Mouse (Mus musculus) left cerebral cortex, adult 11 months (tissue): ENCODE results near the gene Nprl3.
"Not testable (repeated sequence)": the region's sequence is repeated elsewhere in the genome, so short reads cannot be mapped to it uniquely, and the experiment has no call there.

Source experiments
- DNase-seq: peaks from one replicate; pipeline ENCODE4 v3.0.0; 2022; ENCODE audit warnings: low spot score

The Nprl3 gene

DNA sequence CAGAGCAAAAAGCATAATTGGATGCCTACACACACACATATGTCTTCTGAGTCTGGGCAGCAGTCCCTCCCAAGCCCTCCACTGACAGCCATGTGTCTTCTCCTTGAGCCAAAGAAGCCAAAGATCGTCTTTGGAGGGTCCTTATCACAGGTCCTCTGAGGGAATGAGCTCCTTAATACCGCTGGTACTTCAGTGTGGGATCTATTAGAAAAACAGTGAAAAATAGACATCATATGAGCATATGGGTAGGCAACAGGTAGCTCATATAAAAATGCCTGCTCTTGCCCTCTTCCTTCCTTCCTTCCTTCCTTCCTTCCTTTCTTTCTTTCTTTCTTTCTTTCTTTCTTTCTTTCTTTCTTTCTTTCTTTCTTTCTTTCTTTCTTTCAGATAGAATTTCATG, 17.1 kb upstream of the Nprl3 start:
- DNase-seq = not testable (repeated sequence)

DNA sequence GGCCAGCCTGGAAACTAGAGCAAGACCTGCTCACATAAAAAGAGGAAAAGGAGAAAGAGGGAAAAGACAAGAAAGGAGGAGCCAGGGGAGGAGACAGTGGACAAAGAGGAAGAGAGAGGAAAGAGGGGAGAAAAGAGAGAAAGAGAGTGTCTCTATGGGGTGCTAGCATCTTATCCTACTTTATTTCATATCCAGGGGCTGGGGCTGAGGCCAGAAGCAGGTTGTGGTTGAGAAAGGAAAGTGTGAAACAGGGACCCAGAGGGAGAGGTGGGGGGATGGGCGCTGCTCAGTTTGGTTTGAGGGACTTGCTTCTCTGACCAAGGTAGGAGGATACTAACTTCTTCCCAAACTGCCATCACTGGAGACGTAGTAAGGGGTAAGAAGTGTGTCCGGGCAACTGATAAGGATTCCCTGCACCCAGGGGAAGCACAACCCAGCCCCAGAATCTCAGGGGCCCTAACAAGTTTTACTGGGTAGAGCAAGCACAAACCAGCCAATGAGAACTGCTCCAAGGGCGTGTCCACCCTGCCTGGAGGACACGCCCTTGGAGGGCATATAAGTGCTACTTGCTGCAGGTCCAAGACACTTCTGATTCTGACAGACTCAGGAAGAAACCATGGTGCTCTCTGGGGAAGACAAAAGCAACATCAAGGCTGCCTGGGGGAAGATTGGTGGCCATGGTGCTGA, 15.7 kb upstream of the Nprl3 start, which contains the start of gene Hba-a1:
Hba-a1 (plus strand) TSS at position 421 of the 687 bp plus-strand sequence.
- DNase-seq = not testable (repeated sequence)

DNA sequence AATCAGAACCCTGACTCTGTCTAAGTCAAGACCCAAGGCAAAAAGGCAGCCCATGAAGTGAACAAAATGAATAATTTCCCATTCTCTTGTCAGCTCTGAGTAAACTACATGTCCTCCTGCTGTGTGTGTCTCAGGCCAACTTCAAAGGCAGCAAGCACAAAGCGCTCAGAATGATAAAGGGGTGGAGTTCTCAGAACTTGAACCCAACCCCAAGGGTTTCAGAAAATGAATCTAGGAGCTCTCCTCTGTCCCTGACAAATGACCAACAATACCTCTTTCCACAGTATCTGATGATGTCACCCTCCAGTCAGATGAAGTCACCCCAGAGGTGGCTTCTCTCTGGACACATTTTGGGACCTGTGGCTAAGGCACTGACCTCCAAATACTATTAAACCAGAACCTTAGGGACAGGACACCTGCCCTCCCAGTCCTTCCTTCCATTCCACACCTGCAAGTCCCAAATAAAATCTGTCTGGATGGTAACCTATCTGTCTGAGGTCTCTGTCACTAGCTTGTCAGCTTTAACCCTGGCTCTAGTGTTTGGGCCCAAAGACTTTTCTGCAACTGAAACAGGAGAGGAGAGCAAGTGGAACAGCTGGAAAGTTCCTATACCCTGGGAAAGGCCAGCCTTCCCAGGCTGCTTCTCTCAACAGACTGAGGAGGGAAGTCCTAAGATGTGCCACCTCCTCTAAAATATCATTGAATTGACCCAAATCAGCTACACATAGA, 14.1 kb upstream of the Nprl3 start:
- no peak for DNase-seq

DNA sequence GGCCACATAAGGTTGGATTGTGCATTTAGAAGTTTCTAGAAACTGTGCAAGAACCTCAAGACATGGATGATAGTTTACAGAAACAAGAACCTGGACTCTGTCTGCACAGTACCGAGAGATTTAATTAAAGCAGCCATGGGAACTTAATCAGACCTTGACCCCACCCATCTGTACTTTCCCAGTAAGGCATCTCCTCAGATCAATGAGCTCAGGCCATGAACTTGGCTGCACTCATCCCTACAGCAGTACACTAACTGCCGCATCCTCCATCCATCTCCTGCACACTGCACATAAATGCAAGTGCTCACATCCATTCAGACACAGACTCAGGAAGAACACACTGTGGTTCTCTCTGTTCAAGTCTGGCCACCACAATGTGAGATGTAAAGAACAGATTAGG, 13.1 kb upstream of the Nprl3 start:
- DNase-seq = no peak

DNA sequence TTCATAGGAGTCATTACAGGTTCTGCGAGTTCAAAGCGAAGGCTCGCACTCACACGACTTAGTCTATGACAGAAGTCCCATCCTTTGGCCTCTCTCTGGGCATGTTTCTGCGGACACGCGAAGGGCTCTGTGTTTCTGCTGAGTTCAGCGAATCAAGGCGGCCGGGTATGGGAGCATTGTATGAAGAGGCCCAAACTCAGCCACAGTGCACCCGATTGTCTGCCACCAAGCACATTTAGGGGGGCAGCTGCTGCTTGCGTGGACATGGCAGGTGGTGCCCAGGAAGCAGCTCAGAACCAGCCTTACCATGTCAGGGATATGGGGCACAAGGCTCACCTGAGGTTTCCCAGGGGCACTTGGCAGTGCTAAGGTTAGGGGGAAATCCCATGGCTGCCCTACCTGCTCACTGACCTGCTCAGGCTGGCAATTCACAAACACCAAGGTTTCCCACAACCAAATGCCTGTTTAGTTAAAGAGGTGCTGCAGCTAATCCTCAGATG, 11.0 kb upstream of the Nprl3 start:
- DNase-seq = no peak

DNA sequence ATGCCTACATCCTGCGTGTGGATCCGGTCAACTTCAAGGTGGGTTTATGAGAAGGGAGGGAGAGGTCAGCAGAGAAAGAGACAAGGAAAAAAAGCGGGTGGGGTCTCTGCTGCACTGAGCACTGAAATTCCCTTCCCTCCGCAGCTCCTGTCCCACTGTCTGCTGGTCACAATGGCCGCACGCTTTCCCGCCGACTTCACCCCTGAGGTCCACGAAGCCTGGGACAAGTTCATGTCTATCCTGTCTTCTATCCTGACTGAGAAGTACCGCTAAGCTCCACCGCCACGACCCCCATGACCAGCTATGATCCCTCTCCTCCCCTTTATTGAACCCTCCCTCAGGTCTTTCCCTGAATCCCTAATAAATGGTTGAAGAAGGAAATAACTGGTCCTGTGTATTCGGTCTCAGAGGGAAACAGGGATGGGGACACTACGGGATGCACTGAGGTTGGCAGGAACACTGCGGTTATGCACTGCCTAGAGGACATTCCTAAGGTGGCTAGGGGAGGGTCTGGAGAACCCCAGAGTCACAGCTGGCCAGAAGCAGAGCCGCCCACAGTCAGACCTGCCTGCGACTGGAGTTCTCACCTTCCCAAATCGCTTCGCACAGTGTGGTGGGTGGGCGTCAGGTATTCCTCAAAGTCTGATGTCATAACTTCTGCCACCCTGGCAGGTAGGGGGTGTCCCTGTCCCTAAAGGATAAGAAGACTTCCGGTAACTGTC, 10.4 kb upstream of the Nprl3 start:
- no peak for DNase-seq

DNA sequence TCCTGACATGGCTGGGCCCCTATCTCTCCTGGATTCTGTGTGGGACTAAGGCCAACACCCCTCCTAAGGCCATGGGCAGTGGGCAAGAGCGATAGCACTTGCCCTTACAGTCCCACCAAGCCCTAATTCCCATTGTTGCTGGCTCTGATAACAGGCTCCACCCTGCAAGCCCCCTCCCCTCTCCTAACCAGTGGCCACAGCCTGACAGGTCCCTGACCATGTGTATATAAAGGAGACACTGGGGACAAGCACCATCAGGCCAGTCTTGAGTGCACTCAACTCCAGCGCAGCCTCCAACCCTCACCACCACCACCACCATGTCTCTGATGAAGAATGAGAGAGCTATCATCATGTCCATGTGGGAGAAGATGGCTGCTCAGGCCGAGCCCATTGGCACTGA, 8.8 kb upstream of the Nprl3 start, which contains the start of gene Hba-x:
Hba-x (plus strand) TSS at position 54 of the 400 bp plus-strand sequence.
- no peak for DNase-seq

DNA sequence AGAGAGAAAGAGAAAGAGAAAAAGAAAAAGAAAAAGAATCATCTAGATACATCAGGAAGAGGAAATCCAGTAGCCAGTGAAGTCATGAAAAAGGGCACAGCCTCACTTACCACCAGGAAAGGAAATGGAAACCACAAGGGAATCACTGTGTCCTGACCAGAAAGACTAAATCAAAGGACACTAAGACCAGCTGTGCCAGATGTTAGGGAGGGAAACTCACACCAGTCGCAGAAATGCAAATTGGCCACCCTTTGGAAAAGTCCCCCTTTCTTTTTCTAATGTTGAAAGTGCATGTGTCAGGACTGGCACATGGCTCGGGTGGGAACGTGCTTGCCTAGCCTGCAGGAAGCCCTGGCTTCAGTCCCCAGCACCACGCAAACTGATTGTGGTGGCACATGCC, 3.7 kb upstream of the Nprl3 start:
- DNase-seq = no peak

DNA sequence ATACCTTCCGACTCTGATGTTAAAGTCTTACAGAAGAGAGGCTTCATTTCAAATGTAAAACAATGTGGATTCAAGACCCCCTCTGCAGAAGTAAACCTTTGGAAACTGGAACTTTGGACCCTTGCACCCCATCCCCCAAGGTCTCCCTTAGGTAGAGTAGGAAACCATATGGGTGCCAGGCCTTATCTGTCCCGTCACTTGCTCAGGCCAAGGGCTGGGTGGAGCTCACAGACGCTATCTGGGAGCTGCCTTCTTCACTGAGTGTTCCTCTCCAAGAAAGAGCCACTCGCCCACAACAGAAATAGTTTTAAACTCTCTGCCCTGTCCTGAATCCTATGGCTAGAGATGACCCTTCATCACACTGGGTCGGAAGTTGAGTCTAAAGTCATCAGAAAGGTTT, 1.4 kb upstream of the Nprl3 start:
- no peak for DNase-seq

DNA sequence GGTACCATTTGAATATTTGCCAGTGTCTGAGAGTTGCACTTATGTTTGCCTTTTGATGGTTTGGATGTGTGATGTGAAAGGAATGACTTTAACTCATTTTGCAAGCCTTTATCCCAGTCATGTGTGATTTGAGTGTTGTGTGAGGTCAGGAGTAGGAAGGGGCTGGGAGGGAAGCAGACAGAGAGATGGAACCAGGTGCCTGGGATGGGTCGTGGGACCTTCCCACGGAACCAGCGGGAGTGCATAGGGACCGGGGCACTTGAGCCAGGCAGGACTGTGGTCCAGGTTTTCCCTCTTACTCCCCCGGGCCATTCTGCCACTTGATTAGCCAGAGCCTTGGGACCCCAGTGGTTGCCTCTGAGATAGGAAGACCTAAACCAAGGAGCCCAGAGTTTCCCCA, 457 bp upstream of the Nprl3 start:
- no peak for DNase-seq

DNA sequence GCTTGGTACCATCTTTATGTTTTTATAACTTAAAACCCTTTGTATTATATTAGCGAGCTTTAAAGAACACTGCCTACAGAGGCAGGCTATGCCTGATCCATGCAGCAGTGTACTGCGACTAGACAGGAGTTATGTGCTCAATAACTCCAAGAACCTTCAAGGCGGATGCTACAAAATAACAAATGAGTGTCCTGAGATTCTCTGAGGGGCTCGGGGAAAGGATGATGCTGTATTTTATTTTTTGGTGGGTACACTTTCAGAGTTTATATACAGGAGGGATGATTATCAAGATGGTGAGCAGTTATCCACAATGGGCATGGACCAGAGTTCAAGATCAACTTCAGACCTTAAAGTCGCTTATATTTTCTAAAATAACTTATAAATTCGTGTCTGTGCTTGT, 731 bp downstream of the Nprl3 start:
- DNase-seq = no peak

DNA sequence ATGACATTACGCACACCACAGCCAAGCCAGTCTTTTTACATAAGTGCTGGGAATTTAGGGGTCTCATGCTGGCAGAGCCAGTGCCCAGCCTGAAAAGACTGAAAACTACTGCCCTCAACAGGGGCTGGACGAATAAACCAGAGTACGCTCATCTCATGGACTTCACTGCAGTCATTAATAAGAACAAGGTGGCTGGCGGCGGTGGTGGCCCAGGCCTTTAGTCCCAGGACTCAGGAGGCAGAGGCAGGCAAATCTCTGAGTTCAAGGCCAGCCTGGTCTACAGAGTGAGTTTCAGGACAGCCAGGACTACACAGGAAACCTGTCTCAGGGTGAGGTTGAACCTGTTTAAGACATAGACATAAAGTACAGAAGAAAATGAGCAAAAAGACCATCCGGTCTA, 1.3 kb downstream of the Nprl3 start:
- DNase-seq = no peak

DNA sequence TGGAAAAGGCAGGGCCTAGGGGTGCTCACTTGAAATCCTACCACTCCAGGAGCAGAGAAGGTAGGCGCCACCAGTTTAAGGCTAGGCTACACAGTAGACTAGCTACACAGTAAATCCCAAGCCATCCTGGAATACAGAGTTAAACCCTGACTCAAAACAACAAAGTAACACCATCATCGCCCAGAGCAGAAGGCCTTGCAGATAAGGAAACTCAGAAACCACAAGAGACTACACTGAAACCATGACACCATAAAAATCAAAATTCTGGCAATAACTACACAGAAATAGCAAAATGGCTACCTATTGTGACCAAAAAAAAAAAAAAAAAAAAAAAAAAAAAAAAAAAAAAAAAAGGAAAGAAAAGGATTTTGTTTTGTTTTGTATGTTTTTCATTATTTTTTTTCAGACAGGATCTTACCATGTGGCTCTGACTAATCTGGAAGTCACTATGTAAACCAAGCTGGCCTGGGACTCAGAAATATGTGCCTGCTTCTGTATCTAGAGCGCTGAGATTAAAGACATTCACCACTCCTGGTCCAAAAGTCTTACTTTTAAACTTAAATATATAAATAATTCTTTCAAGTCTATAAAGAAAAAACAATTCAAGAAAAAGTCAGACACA, 2.3 kb downstream of the Nprl3 start:
- DNase-seq = no peak

DNA sequence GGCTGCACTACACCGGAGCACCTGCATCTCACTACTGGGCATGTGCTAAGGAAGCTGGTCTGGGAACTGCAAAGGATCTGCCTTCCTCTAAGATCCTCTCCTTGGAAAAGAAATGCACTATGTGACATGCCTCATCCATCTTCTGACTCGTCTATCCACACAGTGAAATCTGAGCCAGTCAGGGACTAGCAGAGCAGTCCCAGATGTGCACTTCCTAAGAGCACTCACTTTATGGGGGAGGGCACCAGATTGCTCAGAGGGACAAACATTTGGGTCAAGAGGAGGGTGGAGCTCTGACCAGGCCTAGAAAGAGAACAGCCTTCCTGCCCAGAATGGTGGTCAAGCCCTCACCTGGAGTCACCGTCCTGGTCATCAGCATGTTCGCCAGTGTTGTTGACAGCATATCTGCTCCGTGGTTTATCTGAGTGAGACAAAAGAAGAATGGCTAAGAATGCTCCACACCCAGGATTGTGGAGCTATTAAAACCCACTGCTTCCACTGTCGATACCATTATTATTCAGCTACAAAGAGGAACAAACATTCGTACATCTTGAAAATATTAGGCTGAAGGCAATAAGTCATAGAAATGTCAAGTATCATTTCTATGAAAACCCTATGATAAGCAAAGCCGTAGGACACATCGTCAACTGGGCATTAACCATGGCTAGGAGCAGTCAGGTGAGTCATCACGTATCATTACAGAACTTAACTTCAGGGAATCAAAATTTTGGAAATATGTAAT, 4.7 kb downstream of the Nprl3 start:
- DNase-seq = no peak

DNA sequence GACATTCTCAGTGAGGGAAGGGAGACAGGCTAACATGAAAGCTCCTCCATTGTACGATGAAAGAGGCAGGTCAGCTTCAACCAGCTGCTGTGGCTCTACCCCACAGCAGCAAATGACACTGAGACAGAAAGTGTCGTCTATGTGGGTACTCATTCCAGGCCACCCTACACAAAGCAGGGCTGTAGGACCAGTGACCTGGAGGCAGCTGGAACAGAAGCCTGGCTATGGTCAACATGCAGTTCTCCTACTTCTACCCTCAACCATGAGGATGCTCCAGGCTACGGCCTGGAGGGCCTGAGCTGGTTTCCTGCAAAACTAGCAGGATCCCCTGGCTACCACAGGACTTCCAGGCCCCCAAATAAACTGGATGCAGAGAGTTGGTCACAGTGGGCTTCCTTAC, 10.9 kb downstream of the Nprl3 start:
- DNase-seq = no peak

DNA sequence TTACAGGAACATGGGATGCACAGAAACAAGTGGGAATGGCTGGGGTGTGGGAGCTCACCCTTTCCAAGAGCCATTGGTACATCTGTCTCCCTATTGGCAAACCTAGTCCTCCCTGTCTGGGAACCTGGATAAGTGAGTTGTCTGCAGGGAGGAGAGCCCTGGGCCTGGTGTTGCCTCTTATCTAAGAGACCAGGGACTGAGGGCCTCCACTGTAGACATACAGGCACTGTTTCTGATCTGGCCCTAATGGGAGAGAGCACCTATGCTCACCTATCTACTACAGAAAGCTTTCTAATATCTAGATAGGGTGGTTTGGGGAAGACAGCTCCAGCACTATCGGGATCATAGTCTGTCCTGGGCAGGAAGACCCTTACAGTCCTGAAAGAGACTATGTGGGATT, 11.4 kb downstream of the Nprl3 start:
- no peak for DNase-seq

DNA sequence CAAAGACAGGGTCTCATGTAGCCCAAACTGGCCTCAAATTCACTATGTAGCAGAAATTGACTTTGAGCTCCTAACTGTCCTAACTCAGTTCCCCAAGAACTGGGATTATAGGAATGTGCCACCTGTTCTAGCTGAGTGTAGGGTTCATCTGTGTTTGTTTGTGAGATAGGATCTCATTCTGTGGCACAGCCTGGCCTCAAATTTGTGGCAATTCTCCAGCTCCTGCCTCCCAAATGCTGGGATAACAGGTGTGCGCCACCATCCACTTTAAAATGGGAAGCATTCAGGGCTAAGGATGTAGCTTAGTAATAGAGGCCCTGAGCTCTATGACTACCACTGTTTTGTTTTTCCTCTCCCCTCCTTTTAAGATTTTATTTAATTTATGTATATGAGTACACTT, 14.4 kb downstream of the Nprl3 start:
- DNase-seq = no peak

DNA sequence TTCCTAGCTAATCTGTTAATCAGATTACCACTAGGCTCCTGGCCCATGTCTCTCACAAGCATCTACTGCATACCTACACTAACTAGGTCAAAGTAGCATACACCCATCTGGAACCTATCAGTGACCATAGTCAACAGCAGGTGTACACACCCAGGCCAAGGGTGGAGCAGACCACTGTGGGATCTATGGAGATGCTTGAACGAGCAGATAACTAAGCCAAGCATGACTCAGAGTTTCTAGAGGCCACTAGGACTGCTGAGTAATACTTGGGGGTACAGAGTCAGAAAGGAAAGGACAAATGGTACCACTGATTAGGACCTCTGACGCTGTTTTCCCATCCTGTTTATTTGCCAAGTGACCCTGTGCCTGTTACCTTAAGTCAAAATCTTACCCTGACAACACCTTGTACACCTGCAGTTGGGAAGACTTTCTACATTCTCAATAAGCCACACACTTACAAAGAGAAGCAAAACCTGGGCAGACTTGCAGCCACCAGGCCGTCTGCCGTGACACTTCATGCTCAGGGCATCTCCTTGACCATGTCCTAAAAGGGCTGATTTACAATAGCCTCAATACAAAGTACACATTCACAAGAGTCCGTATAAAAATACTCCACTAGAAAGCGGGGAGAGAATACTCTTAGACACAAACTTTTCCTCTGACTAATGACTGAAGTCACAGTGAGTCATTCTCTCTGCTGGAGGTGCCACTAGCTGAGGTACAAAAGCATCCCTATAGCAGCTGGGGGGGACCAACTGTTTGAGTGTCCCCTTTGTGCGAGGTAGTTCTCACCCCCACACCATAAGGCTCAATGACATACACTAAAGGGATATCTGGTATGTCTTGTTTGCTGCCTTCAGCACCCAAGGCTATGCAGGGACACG, 16.4 kb downstream of the Nprl3 start:
- DNase-seq = no peak

DNA sequence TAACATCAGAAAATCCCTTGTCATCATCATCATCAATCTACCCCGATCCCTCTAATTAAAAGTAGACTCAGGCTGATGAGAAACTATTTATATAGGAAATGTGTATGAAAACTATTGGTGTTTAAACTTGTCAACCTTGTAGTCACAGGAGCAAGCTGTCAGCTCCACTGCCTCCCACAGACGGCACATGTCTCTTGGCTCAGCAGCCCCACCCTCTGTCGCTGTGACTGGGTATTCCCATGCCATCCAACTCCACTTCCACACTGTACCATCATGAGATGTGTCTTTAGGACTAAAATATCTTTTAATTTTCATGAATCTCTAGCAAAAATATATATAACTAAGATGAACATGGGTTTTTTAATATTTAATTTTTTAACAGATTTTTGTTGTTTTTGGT, 19.2 kb downstream of the Nprl3 start:
- no peak for DNase-seq

DNA sequence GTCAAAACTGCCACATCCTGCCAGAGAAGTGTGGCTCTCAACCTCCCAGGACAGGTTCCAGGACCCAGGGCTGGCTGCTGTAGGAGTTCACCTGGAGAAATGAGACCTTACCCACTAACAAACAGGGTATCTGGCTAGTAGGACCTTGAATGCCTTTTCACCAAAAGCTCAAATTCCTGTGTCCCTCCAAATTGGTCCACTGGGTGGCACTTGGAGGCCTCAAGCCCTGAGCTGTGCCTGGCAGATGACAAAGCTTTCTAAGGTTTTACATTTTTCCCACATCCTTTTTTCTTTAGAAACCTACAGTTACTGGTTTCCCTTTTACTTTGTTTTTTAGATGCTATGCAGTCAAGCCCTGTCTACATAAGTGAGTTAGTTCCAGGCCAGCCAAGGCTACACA, 20.4 kb downstream of the Nprl3 start:
- DNase-seq = no peak

DNA sequence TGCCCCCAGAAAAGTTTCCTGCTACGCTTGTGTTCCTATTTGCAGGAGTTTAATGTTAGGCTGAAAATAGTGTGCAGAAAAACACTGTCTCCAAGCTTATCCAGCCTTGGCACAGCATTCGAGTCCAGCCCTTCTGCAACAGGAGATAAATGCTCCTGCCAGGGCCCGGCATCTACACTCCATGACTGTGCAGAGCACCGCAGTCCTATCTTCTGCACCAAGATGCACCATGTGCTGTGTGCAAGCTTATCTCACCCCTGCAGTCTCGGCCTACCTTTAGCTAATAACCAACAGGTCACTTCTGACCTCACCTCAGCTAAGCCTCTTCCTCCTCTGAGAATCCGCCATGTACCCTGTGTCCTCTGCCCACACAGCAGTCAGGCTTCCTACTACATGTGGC, 21.9 kb downstream of the Nprl3 start:
- no peak for DNase-seq
